Mouse (Mus musculus) erythroblast, embryonic 14.5 days (primary cell): ENCODE measurements around the gene Fam222a.

Source experiments
- GATA1 ChIP-seq: IDR thresholded peaks from 2 replicates; pipeline ENCODE4 v1.6.1; 2012; ENCODE audit warnings: low read length, inconsistent platforms, mixed read lengths
- TAL1 ChIP-seq: IDR thresholded peaks from 3 replicates; pipeline ENCODE4 v1.6.1; 2012; ENCODE audit warnings: low read length, inconsistent platforms, mixed read lengths

DNA sequence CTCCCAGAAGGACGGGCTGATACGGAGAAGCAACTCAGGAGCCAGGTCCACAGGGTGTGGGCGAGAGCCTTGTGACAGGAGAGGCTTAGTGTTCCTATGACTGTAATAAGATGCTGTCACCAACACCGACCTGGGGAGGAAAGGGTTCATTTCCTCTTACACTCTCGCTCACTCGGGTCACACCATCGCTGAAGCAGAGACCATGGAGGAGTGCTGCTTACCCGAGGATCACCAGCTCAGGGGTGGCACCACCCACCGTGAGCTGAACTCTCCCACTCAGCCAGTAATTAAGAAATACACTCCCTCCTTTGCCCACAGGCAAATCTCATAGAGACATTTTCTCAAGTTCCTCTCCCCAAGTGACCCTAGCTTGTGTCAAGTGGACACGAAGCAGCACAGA lies 20.6 kb downstream of the Fam222a start:
- TF ChIP-seq GATA1 (no peak), TAL1 (no peak)
